In genomic region chr2:6353060-6353459, GRCm38 (mm10) we compare ENCODE assay signal across 10 mouse cellular contexts. TPM values are rescaled to one million over a fixed set of nuclear protein-coding genes. Genes with fewer than 3 reads are reported as not detected.
DNase-seq lines count a peak whose midpoint lies in the region; ATAC-seq and TF ChIP-seq lines count a peak whose summit lies in the region.
"Had no signal": no experiment of that assay in that cellular context is flagged by ENCODE, and none has a peak within 500 bp of the region (broad histone marks: within the 10 kb centered on the region; RNA-seq: fewer than 3 reads in every experiment).

No protein-coding gene starts in this region.

- no peaks in the 10 kb centered on the region for H3K36me3 ChIP-seq in kidney, embryonic 14.5 days (ENCODE audit: control insufficient read depth, insufficient read depth, low read length)
- no peaks in the 10 kb centered on the region for H3K36me3 ChIP-seq in hindbrain, embryonic 16.5 days (ENCODE audit: control insufficient read depth, insufficient read depth, low read length)
- H3K36me3 ChIP-seq in megakaryocyte, embryonic 14.5 days (replicated peaks; ENCODE audit: low read length), result peaks cover 12% of the 10 kb centered on the region
- H3K36me3 ChIP-seq: forebrain, embryonic 12.5 days had no signal

- H3K4me3 ChIP-seq in kidney, embryonic 14.5 days (ENCODE audit: low read length), result no peak overlapping the region
- no peak overlapping the region for H3K4me3 ChIP-seq in hindbrain, embryonic 16.5 days (ENCODE audit: low read length)
- H3K4me3 ChIP-seq in megakaryocyte, embryonic 14.5 days (replicated peaks), result peak overlapping the region; percentile 85
- H3K4me3 ChIP-seq in left cerebral cortex, adult 2 months, result no peak overlapping the region; the same call in 1 of the 2 replicates
- H3K4me3 ChIP-seq: forebrain, embryonic 12.5 days; layer of hippocampus, adult 2 months had no signal

- peak overlapping the region; percentile 13; the same call in 1 of the 2 replicates for H3K4me2 ChIP-seq in kidney, embryonic 14.5 days (replicated peaks; ENCODE audit: low read depth, low read length)
- peak overlapping the region; percentile 24 for H3K4me2 ChIP-seq in hindbrain, embryonic 16.5 days (ENCODE audit: low read length)
- H3K4me2 ChIP-seq: forebrain, embryonic 12.5 days had no signal

- no peak for DNase-seq in kidney, adult 18-20 months
- DNase-seq in MEL-GATA-1-ER (ENCODE audit: extremely low read depth, low read depth), result peak; percentile 83
- DNase-seq in left cerebral cortex, adult 2 months (ENCODE audit: extremely low spot score in 1 of 2, low spot score in 2 of 2), result no peak
- DNase-seq in urinary bladder, postnatal 4 days (ENCODE audit: low spot score in 2 of 2), result no peak
- DNase-seq in spleen, postnatal 36 days (ENCODE audit: low spot score in 2 of 2), result no peak

- H3K4me1 ChIP-seq in kidney, embryonic 14.5 days (ENCODE audit: control insufficient read depth, insufficient read depth, low read length), result peaks cover 41% of the 10 kb centered on the region
- peaks cover 4% of the 10 kb centered on the region for H3K4me1 ChIP-seq in hindbrain, embryonic 16.5 days (ENCODE audit: control insufficient read depth, insufficient read depth, low read depth, low read length)
- peaks cover 73% of the 10 kb centered on the region for H3K4me1 ChIP-seq in megakaryocyte, embryonic 14.5 days

- no peaks in the 10 kb centered on the region for H3K27me3 ChIP-seq in kidney, embryonic 14.5 days (ENCODE audit: control insufficient read depth, insufficient read depth, low read length)
- H3K27me3 ChIP-seq in hindbrain, embryonic 16.5 days (replicated peaks; ENCODE audit: control insufficient read depth, insufficient read depth, low read length), result no peaks in the 10 kb centered on the region
- H3K27me3 ChIP-seq in megakaryocyte, embryonic 14.5 days (replicated peaks), result no peaks in the 10 kb centered on the region
- H3K27me3 ChIP-seq: forebrain, embryonic 12.5 days had no signal

- no peak overlapping the region for H3K27ac ChIP-seq in kidney, embryonic 14.5 days (ENCODE audit: low read depth, low read length)
- H3K27ac ChIP-seq in hindbrain, embryonic 16.5 days (ENCODE audit: low read depth, low read length), result no peak overlapping the region
- H3K27ac ChIP-seq in left cerebral cortex, adult 2 months, result no peak overlapping the region; the same call in 1 of the 2 replicates
- H3K27ac ChIP-seq: forebrain, embryonic 12.5 days; layer of hippocampus, adult 2 months had no signal

- H3K9ac ChIP-seq in kidney, embryonic 14.5 days (ENCODE audit: low read depth, low read length), result no peak overlapping the region
- no peak overlapping the region for H3K9ac ChIP-seq in hindbrain, embryonic 16.5 days (ENCODE audit: low read depth, low read length)
- H3K9ac ChIP-seq: forebrain, embryonic 12.5 days had no signal

- no peak for ATAC-seq in kidney, embryonic 14.5 days (ENCODE audit: low FRiP score, low TSS enrichment)
- ATAC-seq in hindbrain, embryonic 16.5 days, result 0 out of 2 replicates have a peak, but pooled peaks have one; percentile 12

- no peaks in the 10 kb centered on the region for H3K9me3 ChIP-seq in kidney, embryonic 14.5 days (ENCODE audit: control insufficient read depth, low read length)
- H3K9me3 ChIP-seq in hindbrain, embryonic 16.5 days (ENCODE audit: control insufficient read depth, low read length), result no peaks in the 10 kb centered on the region
- no peaks in the 10 kb centered on the region for H3K9me3 ChIP-seq in megakaryocyte, embryonic 14.5 days
- H3K9me3 ChIP-seq: forebrain, embryonic 12.5 days had no signal

- WGBS in kidney, embryonic 14.5 days, result 58% methylated on average over 4 of the region's 4 CpGs
- WGBS in hindbrain, embryonic 16.5 days, result 77% methylated on average over 4 of the region's 4 CpGs

- intact Hi-C loops in left cerebral cortex, adult 2 months (cut with DNase I), result no loop called here

- TF ChIP-seq CTCF in left cerebral cortex, adult 2 months (IDR thresholded peaks at IDR 0.05), result no peak

RNA-seq across cellular contexts. Expression of gene Usp6nl, which starts 30.6 kb away (rescaled TPM):
- polyA plus RNA-seq in kidney, embryonic 14.5 days (2014; fragmentation: Nextera tagmentation; extraction: Ambion mirVana), result 5.6 and 15.9 TPM in 2 replicates
- 6.0 and 6.2 TPM in 2 replicates for polyA plus RNA-seq in hindbrain, embryonic 16.5 days (2015; fragmentation: Nextera tagmentation; extraction: Ambion mirVana)
- 1.9 and 2.9 TPM in 2 replicates for polyA plus RNA-seq in megakaryocyte, embryonic 14.5 days (2012; ENCODE audit: insufficient read depth, low replicate concordance)
- total RNA-seq in left cerebral cortex, adult 2 months (2021), result 10 to 100 TPM; 18.4 to 20.0 TPM
